Mouse (Mus musculus): ENCODE results near the gene Wdfy2. TPM values are rescaled to one million over a fixed set of nuclear protein-coding genes. Genes with fewer than 3 reads are reported as not detected.
"Not testable (repeated sequence)": the region's sequence is repeated elsewhere in the genome, so short reads cannot be mapped to it uniquely, and the experiment has no call there.

The Wdfy2 gene
- polyA plus RNA-seq, 1 experiment from 2014 or later: 8.0 TPM

DNA sequence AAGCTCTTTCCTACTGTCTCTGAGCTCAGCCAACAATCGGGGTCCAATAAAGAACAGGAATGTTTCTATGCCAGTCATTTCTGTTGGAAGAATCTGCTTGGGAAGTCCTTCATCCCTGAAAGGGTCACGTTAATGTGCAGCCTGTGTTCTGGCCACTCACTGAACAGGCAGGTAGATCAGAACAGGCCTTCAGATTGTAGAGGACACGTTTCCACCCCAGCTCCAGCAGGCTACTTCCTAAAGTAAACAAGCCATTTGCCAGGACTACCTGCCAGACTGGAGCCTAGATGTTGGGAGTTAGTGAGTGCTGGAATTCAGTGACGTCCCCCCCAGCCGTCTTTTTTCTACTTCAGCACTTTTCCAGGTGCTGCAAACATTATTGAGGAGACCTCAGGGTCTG is 46.7 kb downstream of the Wdfy2 start:
- H3K27ac ChIP-seq (ENCODE audit: low read length): no peak overlapping the region
- H3K4me1 ChIP-seq (ENCODE audit: insufficient read depth, low read length): peaks cover 20% of the 10 kb centered on the region
- WGBS: 39% methylated on average over 5 of the region's 5 CpGs
- H3K4me3 ChIP-seq (ENCODE audit: low read length): no peak overlapping the region
- no peaks in the 10 kb centered on the region for H3K27me3 ChIP-seq (ENCODE audit: insufficient read depth, low read length)
- no peak overlapping the region for H3K4me2 ChIP-seq (replicated peaks; ENCODE audit: low read depth, low read length)
- no peaks in the 10 kb centered on the region for H3K36me3 ChIP-seq (ENCODE audit: insufficient read depth, low read length)
- H3K9ac ChIP-seq (replicated peaks; ENCODE audit: low read length): no peak overlapping the region
- H3K9me3 ChIP-seq (ENCODE audit: low read length): no peaks in the 10 kb centered on the region
- no peak for ATAC-seq (ENCODE audit: low FRiP score, low TSS enrichment)

DNA sequence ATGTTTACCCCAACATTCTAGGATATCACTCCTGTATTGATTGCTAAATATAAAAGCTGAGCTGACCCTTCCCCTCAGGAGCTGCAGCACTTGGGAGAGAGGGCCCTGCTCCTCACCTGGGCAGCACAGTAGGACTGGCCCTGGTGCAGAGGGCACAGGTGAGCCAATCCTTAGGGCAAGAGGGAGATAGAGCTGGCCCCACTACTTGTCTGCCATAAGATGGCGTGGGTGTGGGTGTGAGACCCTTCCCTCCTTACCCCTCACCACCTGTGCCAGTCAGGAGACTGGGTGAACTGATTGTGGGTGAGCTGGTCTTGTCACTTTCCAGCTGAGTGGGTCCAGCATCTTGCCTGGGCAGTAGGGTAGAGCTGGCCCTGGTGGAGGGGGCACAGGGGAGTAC is 47.2 kb downstream of the Wdfy2 start:
- Histone ChIP-seq H3K4me1 (ENCODE audit: insufficient read depth, low read length) (peaks cover 16% of the 10 kb centered on the region), H3K4me3 (ENCODE audit: low read length) (no peak overlapping the region), H3K27ac (ENCODE audit: low read length) (no peak overlapping the region), H3K4me2 (replicated peaks; ENCODE audit: low read depth, low read length) (no peak overlapping the region), H3K9me3 (ENCODE audit: low read length) (no peaks in the 10 kb centered on the region), H3K27me3 (ENCODE audit: insufficient read depth, low read length) (no peaks in the 10 kb centered on the region), H3K36me3 (ENCODE audit: insufficient read depth, low read length) (no peaks in the 10 kb centered on the region), H3K9ac (replicated peaks; ENCODE audit: low read length) (no peak overlapping the region)
- 100% methylated on average over 1 of the region's 1 CpGs for WGBS
- ATAC-seq (ENCODE audit: low FRiP score, low TSS enrichment): no peak

DNA sequence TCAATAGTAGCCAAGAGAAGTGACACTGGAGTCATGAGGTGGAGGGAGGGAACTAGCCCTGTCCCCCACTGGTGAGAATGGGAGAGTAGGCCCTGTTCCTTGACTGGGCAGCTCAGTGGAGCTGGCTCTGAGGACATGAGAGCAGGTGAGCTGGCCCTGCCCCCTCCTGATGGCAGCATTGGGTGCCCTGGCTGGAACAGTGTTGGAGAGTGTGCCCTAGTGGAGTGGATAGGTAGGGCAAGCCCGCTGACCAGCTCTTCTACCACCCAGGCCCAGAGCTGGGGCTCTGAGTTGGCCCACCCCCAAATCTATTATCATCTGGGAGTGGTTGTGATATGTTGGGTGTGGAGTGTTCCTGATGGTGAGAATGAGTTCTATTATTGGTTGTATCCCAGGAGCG is 47.7 kb downstream of the Wdfy2 start:
- Histone ChIP-seq H3K4me2 (replicated peaks; ENCODE audit: low read depth, low read length) (no peak overlapping the region), H3K27ac (ENCODE audit: low read length) (no peak overlapping the region), H3K9me3 (ENCODE audit: low read length) (no peaks in the 10 kb centered on the region), H3K36me3 (ENCODE audit: insufficient read depth, low read length) (no peaks in the 10 kb centered on the region), H3K27me3 (ENCODE audit: insufficient read depth, low read length) (no peaks in the 10 kb centered on the region), H3K4me3 (ENCODE audit: low read length) (no peak overlapping the region), H3K4me1 (ENCODE audit: insufficient read depth, low read length) (peaks cover 11% of the 10 kb centered on the region), H3K9ac (replicated peaks; ENCODE audit: low read length) (no peak overlapping the region)
- WGBS: 95% methylated on average over 2 of the region's 2 CpGs
- ATAC-seq (ENCODE audit: low FRiP score, low TSS enrichment): no peak

DNA sequence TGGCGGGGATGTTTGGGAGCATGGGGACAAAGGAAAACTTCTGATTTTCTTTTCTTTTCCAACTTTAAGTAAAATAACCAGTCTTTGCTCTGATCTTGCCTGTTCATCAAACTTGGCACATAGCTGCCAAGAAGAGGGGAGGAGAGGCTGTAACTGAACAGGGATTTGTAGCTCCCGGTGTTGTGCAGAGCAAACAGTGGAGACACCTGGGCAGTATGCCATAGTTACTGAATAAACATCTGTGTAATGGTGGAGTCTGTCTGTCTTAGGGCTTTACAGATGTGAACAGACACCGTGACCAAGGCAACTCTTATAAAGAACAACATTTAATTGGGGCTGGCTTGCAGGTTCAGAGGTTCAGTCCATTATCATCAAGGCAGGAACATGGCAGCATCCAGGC is 53.9 kb downstream of the Wdfy2 start:
- Histone ChIP-seq H3K4me3 (ENCODE audit: low read length) (no peak overlapping the region), H3K27me3 (ENCODE audit: insufficient read depth, low read length) (no peaks in the 10 kb centered on the region), H3K9me3 (ENCODE audit: low read length) (no peaks in the 10 kb centered on the region), H3K36me3 (ENCODE audit: insufficient read depth, low read length) (no peaks in the 10 kb centered on the region), H3K27ac (ENCODE audit: low read length) (no peak overlapping the region), H3K4me2 (replicated peaks; ENCODE audit: low read depth, low read length) (no peak overlapping the region), H3K9ac (replicated peaks; ENCODE audit: low read length) (no peak overlapping the region), H3K4me1 (ENCODE audit: insufficient read depth, low read length) (peaks cover 13% of the 10 kb centered on the region)
- WGBS: 87% methylated on average over 3 of the region's 3 CpGs
- ATAC-seq (ENCODE audit: low FRiP score, low TSS enrichment): no peak

DNA sequence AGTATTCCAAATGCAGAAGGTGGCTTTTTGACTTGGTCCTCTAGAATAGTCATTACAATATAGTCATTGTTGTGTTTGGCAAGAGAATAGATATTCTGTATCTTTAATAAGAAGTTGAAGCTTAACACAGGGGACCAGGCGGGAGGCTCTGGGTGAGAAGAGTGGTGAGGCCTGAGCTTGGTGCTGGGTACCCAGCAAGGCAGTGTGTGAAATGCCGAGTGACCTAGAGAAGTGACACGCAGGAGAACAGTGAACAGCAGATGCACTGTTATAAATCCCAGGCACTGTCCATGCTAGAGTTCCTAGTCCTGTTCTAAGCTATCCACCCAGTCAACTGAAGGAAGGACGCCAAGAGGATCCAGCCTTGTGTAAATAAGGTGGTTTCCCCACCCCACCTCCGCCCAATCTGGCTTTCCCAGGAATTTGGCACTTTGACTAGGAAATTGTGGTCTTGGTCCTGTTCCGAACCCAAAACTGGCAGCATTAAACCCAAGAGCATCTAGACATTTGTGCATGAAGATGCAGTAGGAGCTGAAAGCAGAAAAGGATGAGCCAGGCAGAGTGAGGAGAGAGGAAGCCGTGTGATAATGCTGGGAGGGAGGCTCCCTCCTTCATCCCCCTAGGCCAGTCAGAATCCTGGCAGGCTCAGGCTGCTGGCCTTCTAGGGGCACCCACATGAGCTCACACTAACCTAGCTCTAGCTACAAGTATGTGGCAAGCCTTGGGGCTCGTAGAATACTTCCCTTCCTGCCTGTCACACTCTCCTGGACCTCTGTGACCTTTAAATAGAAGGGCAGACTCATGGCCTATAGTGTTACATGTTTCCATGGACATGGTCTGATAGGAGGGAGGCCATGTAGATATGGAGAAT is 55.5 kb downstream of the Wdfy2 start:
- peaks cover 13% of the 10 kb centered on the region for H3K4me1 ChIP-seq (ENCODE audit: insufficient read depth, low read length)
- no peak overlapping the region for H3K4me2 ChIP-seq (replicated peaks; ENCODE audit: low read depth, low read length)
- no peak overlapping the region for H3K4me3 ChIP-seq (ENCODE audit: low read length)
- 64% methylated on average over 8 of the region's 8 CpGs for WGBS
- H3K36me3 ChIP-seq (ENCODE audit: insufficient read depth, low read length): no peaks in the 10 kb centered on the region
- H3K27me3 ChIP-seq (ENCODE audit: insufficient read depth, low read length): no peaks in the 10 kb centered on the region
- no peak overlapping the region for H3K27ac ChIP-seq (ENCODE audit: low read length)
- H3K9ac ChIP-seq (replicated peaks; ENCODE audit: low read length): no peak overlapping the region
- peak; percentile 31; the same call in 1 of the 2 replicates for ATAC-seq (ENCODE audit: low FRiP score, low TSS enrichment)
- no peaks in the 10 kb centered on the region for H3K9me3 ChIP-seq (ENCODE audit: low read length)

DNA sequence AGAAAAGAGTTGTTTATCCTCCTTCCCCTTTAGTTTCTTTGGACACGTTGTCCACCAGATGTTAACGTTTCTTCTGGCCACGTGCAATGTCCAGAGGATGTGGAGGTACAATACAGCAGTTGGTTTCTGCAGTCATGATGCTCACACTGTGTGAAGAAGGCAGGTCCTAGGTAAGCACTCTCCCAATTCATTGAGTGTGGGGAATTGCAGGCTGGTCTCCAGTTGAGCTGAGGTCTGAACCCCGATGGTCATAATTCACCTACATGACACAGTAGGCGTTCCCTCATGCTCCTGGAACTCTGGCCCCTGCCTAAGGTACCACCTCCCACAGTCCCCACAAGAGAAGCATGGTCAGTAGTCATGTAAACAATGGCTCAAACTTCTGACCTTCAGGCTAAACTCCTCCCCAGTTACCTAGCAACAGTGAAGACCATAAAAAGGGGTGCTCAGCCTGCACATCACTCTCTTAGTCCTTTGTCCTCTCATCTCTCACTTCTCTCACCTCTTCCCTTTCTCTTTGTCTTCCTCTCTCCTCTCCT is 56.2 kb downstream of the Wdfy2 start:
- peaks cover 13% of the 10 kb centered on the region for H3K4me1 ChIP-seq (ENCODE audit: insufficient read depth, low read length)
- not testable (repeated sequence) for H3K36me3 ChIP-seq (ENCODE audit: insufficient read depth, low read length); H3K4me2 ChIP-seq (replicated peaks; ENCODE audit: low read depth, low read length); H3K27ac ChIP-seq (ENCODE audit: low read length); H3K9ac ChIP-seq (replicated peaks; ENCODE audit: low read length); ATAC-seq (ENCODE audit: low FRiP score, low TSS enrichment); H3K27me3 ChIP-seq (ENCODE audit: insufficient read depth, low read length); H3K4me3 ChIP-seq (ENCODE audit: low read length); H3K9me3 ChIP-seq (ENCODE audit: low read length)
- WGBS: 30% methylated on average over 5 of the region's 5 CpGs

DNA sequence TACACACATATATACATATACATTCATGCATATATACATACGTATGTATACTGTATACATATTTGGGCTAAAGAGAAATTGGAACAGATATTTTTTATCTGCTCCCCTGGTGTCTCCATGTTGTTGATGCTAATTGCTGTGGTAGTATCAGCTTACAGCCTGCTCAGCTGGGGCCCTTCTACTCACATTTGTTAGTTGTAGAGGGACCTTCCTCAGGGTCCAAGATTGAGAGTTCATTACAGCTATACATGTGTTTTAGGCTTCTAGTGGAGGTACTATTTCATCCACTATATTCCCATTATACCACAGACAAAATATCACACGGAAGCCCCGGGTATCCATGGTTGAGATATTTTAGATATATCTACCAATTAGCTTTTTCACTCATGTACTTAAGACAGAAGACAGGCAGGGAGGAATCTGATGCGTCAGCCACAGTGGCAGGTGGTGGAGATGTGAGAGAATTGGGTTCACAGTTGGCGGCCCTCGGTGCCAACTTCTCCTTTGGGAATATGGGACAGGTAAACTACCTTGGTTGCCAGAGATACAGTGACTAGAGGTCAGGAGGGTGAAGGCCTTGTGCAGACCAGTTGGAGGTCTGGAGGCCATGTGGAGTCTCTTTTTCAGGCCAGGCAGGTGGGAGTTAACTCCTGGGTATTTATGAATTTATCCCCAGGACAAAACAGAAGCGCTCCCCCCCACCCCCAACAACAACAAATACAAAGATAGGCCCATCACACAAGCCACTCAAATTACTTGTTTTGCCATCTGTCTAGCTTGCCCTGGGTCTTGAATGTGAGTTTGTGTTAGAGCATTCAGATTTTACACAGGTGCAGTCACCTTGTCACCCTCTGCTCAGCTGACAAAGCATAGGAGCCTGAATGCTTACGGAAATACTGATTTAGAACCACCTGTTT is 57.7 kb downstream of the Wdfy2 start:
- WGBS: 85% methylated on average over 8 of the region's 8 CpGs
- no peak overlapping the region for H3K4me2 ChIP-seq (replicated peaks; ENCODE audit: low read depth, low read length)

DNA sequence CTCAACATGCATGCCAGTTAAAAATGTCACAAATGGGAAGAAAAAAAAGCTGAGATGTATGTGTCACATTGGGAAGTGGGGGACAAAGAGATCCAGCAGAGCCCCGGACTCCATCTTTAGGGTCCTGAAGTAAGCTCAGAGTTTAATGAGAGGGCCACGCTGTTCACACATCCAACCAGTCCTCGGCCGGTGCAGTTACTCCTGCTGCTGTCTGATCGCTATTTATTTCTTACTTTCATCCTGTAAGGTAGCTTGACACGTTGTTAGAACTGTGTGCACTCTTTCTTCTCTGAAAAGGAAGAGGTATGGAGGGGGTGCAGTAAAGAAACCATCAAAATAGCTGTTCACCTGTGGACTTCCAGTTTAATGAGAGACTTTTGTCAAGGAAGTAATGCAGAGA is 60.6 kb downstream of the Wdfy2 start:
- WGBS: 78% methylated on average over 6 of the region's 6 CpGs
- peaks cover 10% of the 10 kb centered on the region for H3K4me1 ChIP-seq (ENCODE audit: insufficient read depth, low read length)
- ATAC-seq (ENCODE audit: low FRiP score, low TSS enrichment): no peak
- no peaks in the 10 kb centered on the region for H3K9me3 ChIP-seq (ENCODE audit: low read length)
- no peaks in the 10 kb centered on the region for H3K27me3 ChIP-seq (ENCODE audit: insufficient read depth, low read length)
- no peak overlapping the region for H3K4me3 ChIP-seq (ENCODE audit: low read length)
- no peak overlapping the region for H3K4me2 ChIP-seq (replicated peaks; ENCODE audit: low read depth, low read length)
- H3K27ac ChIP-seq (ENCODE audit: low read length): no peak overlapping the region
- no peak overlapping the region for H3K9ac ChIP-seq (replicated peaks; ENCODE audit: low read length)
- H3K36me3 ChIP-seq (ENCODE audit: insufficient read depth, low read length): no peaks in the 10 kb centered on the region

More for the DNA sequence above, 57.7 kb downstream of the Wdfy2 start:
- Histone ChIP-seq H3K9ac (replicated peaks; ENCODE audit: low read length) (no peak overlapping the region), H3K9me3 (ENCODE audit: low read length) (no peaks in the 10 kb centered on the region), H3K4me3 (ENCODE audit: low read length) (no peak overlapping the region), H3K27me3 (ENCODE audit: insufficient read depth, low read length) (no peaks in the 10 kb centered on the region), H3K36me3 (ENCODE audit: insufficient read depth, low read length) (no peaks in the 10 kb centered on the region), H3K27ac (ENCODE audit: low read length) (no peak overlapping the region), H3K4me1 (ENCODE audit: insufficient read depth, low read length) (peaks cover 13% of the 10 kb centered on the region)
- no peak for ATAC-seq (ENCODE audit: low FRiP score, low TSS enrichment)

DNA sequence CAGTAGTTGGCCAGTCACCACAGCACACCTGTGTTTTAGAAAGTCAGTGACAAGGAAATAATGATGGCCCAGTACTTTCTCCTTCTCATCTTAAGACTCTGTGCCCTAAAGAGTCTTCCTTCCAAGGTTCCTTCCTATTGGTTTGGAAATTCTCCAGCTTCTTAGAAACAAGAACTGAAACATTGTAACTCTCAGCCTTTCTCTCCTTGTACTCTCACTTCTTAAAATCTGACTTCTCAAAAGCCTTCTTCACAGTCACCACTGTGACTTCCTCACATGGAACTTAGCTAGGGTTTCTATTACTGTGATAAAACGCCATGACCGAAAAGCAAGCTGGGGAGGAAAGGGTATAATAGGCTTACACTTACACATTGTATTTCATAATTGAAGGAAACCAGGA is 70.4 kb downstream of the Wdfy2 start:
- 91% methylated on average over 2 of the region's 2 CpGs for WGBS
- no peak overlapping the region for H3K27ac ChIP-seq (ENCODE audit: low read length)
- H3K4me2 ChIP-seq (replicated peaks; ENCODE audit: low read depth, low read length): no peak overlapping the region
- H3K9me3 ChIP-seq (ENCODE audit: low read length): no peaks in the 10 kb centered on the region
- H3K27me3 ChIP-seq (ENCODE audit: insufficient read depth, low read length): no peaks in the 10 kb centered on the region
- H3K9ac ChIP-seq (replicated peaks; ENCODE audit: low read length): no peak overlapping the region
- H3K4me1 ChIP-seq (ENCODE audit: insufficient read depth, low read length): no peaks in the 10 kb centered on the region
- ATAC-seq (ENCODE audit: low FRiP score, low TSS enrichment): no peak
- no peaks in the 10 kb centered on the region for H3K36me3 ChIP-seq (ENCODE audit: insufficient read depth, low read length)
- H3K4me3 ChIP-seq (ENCODE audit: low read length): no peak overlapping the region
